Mouse (Mus musculus): Measurements from ENCODE around the gene Esrrg. TPM values are rescaled to one million over a fixed set of nuclear protein-coding genes. Genes with fewer than 3 reads are reported as not detected.

Gene Esrrg
- total and polyA plus RNA-seq, 3 experiments: not detected

GRCm38 (mm10) chr1:187821368-187821811 is 212.8 kb downstream of the Esrrg start:
- no peak for DNase-seq (ENCODE audit: extremely low read depth)
- Histone ChIP-seq H3K27ac (ENCODE audit: insufficient read depth, low read depth) (no peak overlapping the region), H3K4me3 (replicated peaks in 1 of 3; ENCODE audit: low read depth in 2 of 3, low read length in 2 of 3, poor library complexity in 1 of 3) (no peak overlapping the region), H3K79me2 (replicated peaks; ENCODE audit: control insufficient read depth, extremely low read depth, insufficient read depth, poor library complexity, severe bottlenecking) (no peaks in the 10 kb centered on the region), H3K9ac (ENCODE audit: insufficient read depth, low read depth) (no peak overlapping the region), H3K9me3 (replicated peaks; ENCODE audit: low read length) (peaks cover 81% of the 10 kb centered on the region), H3K4me1 (ENCODE audit: control insufficient read depth in 1 of 2, insufficient read depth in 2 of 2) (no peaks in the 10 kb centered on the region), H3K36me3 (replicated peaks in 1 of 2; ENCODE audit: control insufficient read depth in 1 of 2, insufficient read depth in 1 of 2, low read length in 1 of 2) (no peaks in the 10 kb centered on the region), H3K4me2 (ENCODE audit: insufficient read depth, low read depth, poor library complexity, severe bottlenecking) (no peak overlapping the region), H3K27me3 (replicated peaks) (no peaks in the 10 kb centered on the region)
- in situ Hi-C loops (cut with MboI; ENCODE audit: low pct_ligation_motif_present, low pct_unique_long_range_greater_than_20kb, low sequenced_read_pairs) (no loop called here), dilution Hi-C loops (cut with MboI; ENCODE audit: extremely low pct_ligation_motif_present, extremely low pct_unique_long_range_greater_than_20kb, low sequenced_read_pairs) (no loop called here)
- TF ChIP-seq SIN3A (IDR thresholded peaks at IDR 0.05; ENCODE audit: low read length) (no peak), SMC3 (IDR thresholded peaks at IDR 0.05; ENCODE audit: low read depth, low read length) (no peak), RAD21 (IDR thresholded peaks at IDR 0.05; ENCODE audit: low read depth, low read length) (no peak), USF2 (conservative IDR thresholded peaks at IDR 0.05; ENCODE audit: low read depth, low read length) (no peak), USF1 (IDR thresholded peaks at IDR 0.05; ENCODE audit: low read depth, low read length) (no peak), EP300 (IDR thresholded peaks at IDR 0.05; ENCODE audit: low read length) (no peak), E2F4 (IDR thresholded peaks at IDR 0.05; ENCODE audit: insufficient replicate concordance, low read depth, low read length) (no peak), CHD1 (IDR thresholded peaks at IDR 0.05; ENCODE audit: low read depth, low read length) (no peak), PAX5 (IDR thresholded peaks at IDR 0.05; ENCODE audit: low read length) (no peak), ZNF384 (IDR thresholded peaks at IDR 0.05; ENCODE audit: low read depth, low read length) (no peak), RCOR1 (conservative IDR thresholded peaks at IDR 0.05; ENCODE audit: low read depth, low read length) (no peak), GABPA (IDR thresholded peaks at IDR 0.05; ENCODE audit: insufficient replicate concordance, low read depth, low read length) (no peak), TBP (conservative IDR thresholded peaks at IDR 0.05; ENCODE audit: low read depth, low read length) (no peak), MYC (IDR thresholded peaks at IDR 0.05; ENCODE audit: low read depth, low read length) (no peak), POLR2A (IDR thresholded peaks at IDR 0.05; ENCODE audit: low read depth, low read length) (no peak)

GRCm38 (mm10) chr1:187823351-187823750 is 214.8 kb downstream of the Esrrg start:
- Histone ChIP-seq H3K9me3 (replicated peaks; ENCODE audit: low read length) (peaks cover 86% of the 10 kb centered on the region), H3K4me2 (ENCODE audit: insufficient read depth, low read depth, poor library complexity, severe bottlenecking) (no peak overlapping the region), H3K4me1 (ENCODE audit: control insufficient read depth in 1 of 2, insufficient read depth in 2 of 2) (no peaks in the 10 kb centered on the region), H3K79me2 (replicated peaks; ENCODE audit: control insufficient read depth, extremely low read depth, insufficient read depth, poor library complexity, severe bottlenecking) (no peaks in the 10 kb centered on the region), H3K27me3 (replicated peaks) (no peaks in the 10 kb centered on the region), H3K36me3 (replicated peaks in 1 of 2; ENCODE audit: control insufficient read depth in 1 of 2, insufficient read depth in 1 of 2, low read length in 1 of 2) (no peaks in the 10 kb centered on the region), H3K27ac (ENCODE audit: insufficient read depth, low read depth) (no peak overlapping the region), H3K4me3 (replicated peaks in 1 of 3; ENCODE audit: low read depth in 2 of 3, low read length in 2 of 3, poor library complexity in 1 of 3) (no peak overlapping the region), H3K9ac (ENCODE audit: insufficient read depth, low read depth) (no peak overlapping the region)
- TF ChIP-seq ZNF384 (IDR thresholded peaks at IDR 0.05; ENCODE audit: low read depth, low read length) (no peak), MEF2A (IDR thresholded peaks at IDR 0.05; ENCODE audit: borderline replicate concordance, low read depth, low read length) (no peak), EP300 (IDR thresholded peaks at IDR 0.05; ENCODE audit: low read length) (no peak), NELFE (IDR thresholded peaks at IDR 0.05; ENCODE audit: low read depth, low read length) (no peak), HCFC1 (IDR thresholded peaks at IDR 0.05; ENCODE audit: low read depth, low read length) (no peak), RAD21 (IDR thresholded peaks at IDR 0.05; ENCODE audit: low read depth, low read length) (no peak), E2F4 (IDR thresholded peaks at IDR 0.05; ENCODE audit: insufficient replicate concordance, low read depth, low read length) (no peak), ETS1 (conservative IDR thresholded peaks at IDR 0.05; ENCODE audit: low read depth, low read length) (no peak), MAFK (IDR thresholded peaks at IDR 0.05; ENCODE audit: insufficient replicate concordance, low read length) (no peak), JUND (conservative IDR thresholded peaks at IDR 0.05; ENCODE audit: low read depth, low read length) (no peak), BHLHE40 (IDR thresholded peaks at IDR 0.05; ENCODE audit: low read depth, low read length) (no peak), TCF12 (IDR thresholded peaks at IDR 0.05; ENCODE audit: low read depth, low read length) (no peak), POLR2AphosphoS2 (IDR thresholded peaks at IDR 0.05; ENCODE audit: low read depth, low read length) (no peak)
- no peak for DNase-seq (ENCODE audit: extremely low read depth)
- dilution Hi-C loops (cut with MboI; ENCODE audit: extremely low pct_ligation_motif_present, extremely low pct_unique_long_range_greater_than_20kb, low sequenced_read_pairs) (no loop called here), in situ Hi-C loops (cut with MboI; ENCODE audit: low pct_ligation_motif_present, low pct_unique_long_range_greater_than_20kb, low sequenced_read_pairs) (no loop called here)
